Mouse (Mus musculus) megakaryocyte progenitor cell, adult 5-6 weeks (primary cell): Measurements from ENCODE around the gene Gm4450. TPM values are rescaled to one million over a fixed set of nuclear protein-coding genes. Genes with fewer than 3 reads are reported as not detected.
"Not testable (repeated sequence)": the region's sequence is repeated elsewhere in the genome, so short reads cannot be mapped to it uniquely, and the experiment has no call there.

Source experiments
- ATAC-seq: replicated peaks from 2 replicates; pipeline ENCODE4 v1.8.0; 2016; ENCODE audit warnings: mild to moderate bottlenecking, moderate TSS enrichment, inconsistent platforms; ENCODE audit not compliant: poor library complexity
- total RNA-seq, 2 experiments: library from RNA; stranded (forward) in 1 of 2; stranded (reverse) in 1 of 2; fragments of 157-497, 149-512 nt in 1 of 2; fragments of 200-1000 nt in 1 of 2; gene quantifications; 2 replicates each; pipeline versions ENCODE4 v1.2.3 to v1.2.4; 2015 to 2017

Gm4450 gene
- total RNA-seq, 2 experiments from 2014 or later, result not detected

DNA sequence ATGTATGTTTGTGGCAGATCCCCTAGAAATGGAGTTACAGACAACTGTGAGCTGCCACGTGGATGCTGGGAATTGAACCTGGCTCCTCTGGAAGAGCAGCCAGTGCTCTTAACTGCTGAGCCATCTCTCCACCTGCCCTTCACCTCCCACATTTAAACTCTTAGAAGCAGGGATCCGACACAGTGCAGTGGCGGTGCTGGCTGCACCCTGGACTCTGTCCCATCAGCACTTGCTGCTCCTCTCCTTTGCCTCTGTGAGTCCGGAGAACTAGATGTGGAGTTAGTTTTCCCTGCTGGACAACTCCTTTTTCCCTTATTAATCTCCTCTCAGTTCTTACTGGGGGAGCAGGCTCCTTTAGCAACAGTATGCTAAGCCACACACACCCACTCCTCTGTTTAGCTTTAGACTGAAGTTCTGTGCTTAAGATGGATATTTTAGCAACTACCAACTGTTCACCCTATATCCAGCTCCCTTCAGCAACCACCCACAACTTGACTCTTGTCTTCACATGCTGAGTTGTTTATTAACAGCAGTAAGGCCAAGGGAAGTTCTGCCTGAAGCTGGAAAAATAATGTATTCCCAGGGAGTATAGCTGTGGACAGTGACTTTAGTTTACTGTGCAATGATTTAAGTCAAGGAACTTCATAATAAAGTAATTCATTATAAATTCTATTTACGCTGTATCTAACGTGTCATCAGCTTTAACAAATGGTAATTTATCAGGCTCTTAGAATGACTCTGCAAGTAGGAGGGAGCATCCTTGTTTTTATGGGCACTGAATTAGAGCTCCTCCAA lies 37.7 kb downstream of the Gm4450 start:
- no peak for ATAC-seq

DNA sequence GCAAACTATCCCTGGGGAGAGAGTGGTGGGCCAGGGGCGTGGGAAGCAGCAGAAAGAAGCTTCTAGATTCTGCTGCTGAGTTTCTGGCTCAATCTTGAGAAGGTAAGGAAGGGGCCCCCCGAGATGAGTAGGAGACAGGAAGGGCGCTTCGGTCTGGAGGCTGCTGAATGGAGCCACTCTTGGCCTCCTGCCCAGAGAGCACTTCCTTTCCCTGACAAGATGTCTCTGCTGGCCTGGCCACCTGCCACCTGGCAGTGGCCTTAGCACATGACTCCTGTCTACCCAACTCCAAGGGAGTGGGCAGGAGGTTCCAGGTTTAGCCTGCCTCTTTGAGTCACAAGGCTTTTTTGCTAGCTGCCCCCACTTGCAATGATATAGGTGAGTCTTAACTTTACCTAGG lies 39.6 kb downstream of the Gm4450 start:
- ATAC-seq, result peak; percentile 93

DNA sequence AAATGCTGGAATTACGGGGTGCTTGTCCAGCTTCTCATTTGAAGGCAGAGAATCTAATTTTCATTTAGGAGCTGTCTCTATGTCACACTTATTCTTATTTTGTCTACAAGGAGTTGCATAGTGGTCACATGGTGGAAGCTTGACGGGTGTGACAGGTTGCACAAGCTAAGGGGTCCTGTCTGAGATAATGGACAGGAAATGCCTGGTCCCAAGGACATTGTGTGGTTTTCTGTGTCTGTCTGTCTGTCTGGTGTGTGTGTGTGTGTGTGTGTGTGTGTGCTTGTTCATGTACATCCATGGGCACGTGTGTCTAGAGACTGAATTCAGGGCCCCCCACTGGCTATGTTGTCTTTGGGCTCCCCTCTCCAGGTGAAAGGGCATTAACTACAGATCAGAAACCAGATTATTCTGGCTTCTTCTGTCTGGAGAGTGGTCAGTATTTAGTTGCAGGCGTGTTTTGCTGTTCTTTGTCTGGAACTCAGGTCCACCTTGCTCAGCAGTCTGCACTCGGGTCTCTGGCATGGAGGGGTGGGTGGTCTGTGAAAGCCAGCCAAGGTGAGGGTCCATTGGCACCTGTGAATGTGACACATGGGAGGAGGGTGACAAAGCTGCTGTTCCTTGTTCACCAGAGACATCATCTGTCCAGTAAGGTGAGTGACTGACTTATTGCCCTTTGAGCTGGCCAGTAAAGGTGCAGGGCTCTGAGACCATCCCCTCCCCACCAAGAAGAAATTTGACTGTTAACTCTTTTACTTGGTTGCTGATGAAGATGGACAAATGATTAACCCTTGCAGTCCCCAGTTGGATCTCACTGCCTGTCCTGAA lies 40.3 kb downstream of the Gm4450 start:
- ATAC-seq, result peak; percentile 77

DNA sequence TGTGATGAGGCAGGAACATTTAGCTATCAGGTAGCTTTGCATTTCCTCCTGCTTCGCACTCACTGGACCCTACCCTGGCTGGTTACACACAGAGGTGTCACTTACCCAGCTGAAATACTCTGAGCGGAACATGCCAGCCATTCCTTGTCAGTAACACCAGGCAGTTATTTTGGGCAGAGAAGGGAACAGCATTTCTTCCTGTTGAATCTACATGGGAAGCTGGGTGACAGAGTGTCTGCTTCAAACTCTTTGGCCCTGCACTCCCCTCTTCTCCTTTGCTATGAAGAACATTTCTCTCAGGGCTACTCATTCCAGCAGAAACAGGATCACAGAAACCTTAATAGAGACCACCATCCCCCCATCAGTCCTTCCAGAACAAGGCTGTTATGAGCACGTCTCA lies 42.6 kb downstream of the Gm4450 start:
- no peak for ATAC-seq

DNA sequence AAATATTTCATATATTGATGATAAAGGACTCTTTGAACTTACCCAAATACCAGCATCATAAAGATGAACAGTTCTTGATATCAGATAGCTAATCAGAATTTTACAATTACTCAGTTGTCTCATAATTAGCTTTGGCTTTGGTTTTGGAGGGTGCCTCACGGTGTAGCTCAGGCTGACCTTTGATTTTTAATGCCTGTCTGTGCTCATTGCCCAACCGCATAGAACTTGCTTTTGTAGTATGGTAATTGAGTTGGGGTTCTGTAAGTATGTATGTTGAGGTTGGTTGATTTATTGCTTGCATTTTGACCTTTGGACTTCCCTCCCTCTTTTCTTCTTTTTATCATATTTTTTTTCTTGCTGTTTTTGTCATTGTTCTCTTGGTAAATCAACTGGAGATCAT lies 43.2 kb downstream of the Gm4450 start:
- ATAC-seq, result no peak

DNA sequence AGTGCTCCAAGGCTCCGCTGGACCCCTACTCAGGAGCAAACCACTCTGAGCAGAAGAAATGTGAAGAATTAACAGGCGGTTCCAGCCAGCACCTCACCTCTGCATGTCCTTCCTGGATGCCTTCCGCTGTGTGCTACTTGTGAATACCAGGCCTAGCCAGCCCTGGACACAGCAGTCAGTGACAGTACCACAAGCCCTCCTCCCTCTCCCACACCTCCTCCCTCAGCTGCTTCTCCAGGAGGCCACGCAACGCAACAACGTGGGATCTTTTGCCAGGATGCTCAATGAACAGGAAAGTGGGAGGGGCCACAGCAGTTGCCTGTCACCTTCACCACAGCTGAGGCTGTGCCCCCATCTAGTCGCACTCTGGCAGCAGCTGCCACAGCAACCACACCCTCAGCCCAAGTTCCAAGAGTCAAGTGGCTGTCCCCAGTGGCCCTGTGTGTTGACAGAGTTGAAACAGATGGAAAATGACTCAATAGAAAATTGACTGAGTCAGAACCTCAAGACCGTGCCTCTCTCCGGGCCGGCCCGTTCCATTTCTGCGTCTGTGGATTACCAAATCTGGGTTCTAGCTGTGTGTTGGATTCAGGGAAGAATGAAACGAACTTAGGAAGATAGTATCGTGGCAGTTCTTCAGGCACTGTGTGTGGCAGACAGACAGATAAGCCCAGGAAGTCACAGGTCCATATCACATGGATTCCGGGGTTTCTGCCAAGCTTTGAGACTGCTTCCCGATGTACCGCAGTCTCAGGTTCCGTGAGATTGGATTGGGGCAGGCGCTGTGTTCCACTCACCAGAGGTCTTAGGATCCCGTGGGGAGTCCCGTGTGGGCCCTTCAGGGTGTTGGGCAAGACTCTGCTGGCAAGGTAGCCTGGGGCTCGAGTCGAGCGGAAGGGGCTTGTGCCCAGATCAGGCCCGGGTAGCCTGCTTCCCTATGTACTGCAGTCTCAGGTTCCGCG lies 46.0 kb downstream of the Gm4450 start:
- peak; percentile 65 for ATAC-seq

DNA sequence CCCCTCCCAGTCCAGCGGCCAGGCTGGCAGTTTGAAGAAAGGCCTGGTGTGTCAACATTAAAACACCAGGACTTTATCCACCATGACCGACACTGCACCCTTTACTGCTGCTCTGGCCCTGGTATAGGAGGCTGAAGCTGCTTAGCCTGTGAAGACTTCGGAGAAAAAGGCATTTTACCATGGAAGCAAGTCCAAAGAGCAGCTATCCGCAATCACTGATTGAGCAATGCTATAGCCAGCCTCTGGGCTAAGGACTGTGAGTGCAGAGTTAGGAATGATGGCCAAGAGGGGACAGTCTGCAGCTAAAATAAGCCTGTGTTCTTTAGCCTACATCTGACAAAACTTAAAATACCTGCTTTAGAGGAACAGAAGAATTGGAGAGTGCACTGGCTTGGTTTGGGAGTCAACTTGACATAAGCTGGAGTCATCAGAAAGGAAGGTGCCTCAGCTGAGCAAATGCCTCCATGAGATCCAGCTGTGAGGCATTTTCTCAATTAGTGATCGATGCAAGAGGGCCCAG lies 49.6 kb downstream of the Gm4450 start:
- ATAC-seq, result not testable (repeated sequence)

DNA sequence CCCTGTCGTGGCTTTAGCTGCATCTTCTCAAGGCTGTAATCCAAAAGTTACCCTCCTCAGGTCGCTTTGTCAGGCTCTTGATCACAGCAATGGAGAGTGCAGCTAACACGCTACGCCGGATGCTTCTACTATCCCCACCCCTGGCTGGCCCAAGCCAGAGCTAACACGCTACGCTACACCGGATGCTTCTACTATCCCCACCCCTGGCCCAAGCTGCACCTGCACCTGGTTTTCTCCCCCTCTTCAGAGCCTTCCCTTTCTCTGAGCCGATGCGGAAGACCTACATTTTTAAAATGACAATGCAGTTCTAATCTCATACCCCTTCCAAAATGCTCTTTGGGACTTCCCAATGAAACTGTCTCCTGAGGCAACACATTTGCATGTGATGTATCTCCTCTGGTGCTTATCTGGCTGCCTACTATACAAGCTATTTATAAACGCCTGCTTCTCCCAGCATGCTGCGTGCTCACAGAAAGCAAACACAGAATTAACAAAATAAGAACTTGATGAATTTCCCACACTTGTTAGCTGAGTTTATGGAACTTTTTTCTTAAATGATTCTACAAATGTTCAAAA lies 50.3 kb downstream of the Gm4450 start:
- peak; percentile 25; the same call in 1 of the 2 replicates for ATAC-seq

DNA sequence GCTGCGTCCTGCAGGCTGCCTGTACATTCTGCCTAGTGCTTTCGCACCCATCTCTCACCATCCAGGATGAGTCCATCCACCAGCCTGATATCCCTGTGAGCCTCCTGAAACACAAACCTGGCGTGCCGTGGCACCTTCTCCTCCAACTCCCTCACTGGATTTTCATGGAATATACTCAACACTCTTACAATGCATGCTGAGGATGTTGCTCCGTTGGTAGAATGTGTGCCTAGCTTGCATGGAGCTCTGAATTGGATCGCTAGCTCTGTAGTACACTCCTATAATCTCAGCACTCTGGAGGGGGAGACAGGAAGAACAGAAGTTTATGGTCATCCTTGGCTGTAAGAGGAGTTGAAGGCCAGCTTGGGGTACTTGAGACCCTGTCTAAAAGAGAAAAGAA lies 51.0 kb downstream of the Gm4450 start:
- ATAC-seq, result not testable (repeated sequence)

DNA sequence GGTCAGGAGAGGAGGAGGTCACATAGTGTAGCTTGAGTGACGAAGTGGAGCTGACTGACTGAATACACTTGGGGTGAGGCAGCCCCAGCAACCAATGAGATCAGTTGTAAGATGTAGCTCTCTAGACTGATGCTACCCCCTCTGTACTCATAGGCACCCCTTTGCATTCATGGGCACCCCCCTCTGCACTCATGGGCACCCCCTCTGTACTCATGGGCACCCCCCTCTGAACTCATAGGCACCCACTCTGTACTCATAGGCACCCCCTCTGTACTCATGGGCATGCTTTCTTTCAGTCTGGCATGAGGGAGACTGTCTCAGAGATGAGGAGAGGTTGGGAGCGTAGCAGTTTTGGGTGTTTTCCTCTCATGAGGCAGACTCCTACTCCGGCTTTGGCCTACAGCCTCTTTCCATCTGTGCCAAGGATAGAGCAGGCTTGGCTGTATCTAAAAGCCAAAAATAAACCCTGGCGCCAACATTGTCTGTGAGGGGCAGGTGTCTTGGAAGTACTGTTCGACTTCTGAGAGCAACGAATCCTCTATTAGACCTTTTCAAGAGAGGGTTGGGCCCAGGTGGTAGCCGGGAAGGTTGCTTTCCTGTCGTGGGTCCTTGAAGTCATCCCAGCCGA lies 52.5 kb downstream of the Gm4450 start:
- not testable (repeated sequence) for ATAC-seq

Other genes starting within 250 kb of the Gm4450 start
- gene Reg4, start 235.0 kb downstream of the Gm4450 start, total RNA-seq (2015), result not detected in 2 replicates
- not detected in 2 replicates for gene Reg4, start 235.0 kb downstream of the Gm4450 start, total RNA-seq (2017)
- gene Hmgcs2, start 176.7 kb downstream of the Gm4450 start, total RNA-seq (2015), result 0.12 and 0.27 TPM in 2 replicates
- gene Hmgcs2, start 176.7 kb downstream of the Gm4450 start, total RNA-seq (2017), result 0.21 and 0.54 TPM in 2 replicates
- 108 and 138 TPM in 2 replicates for gene Phgdh, start 117.1 kb downstream of the Gm4450 start, total RNA-seq (2015)
- 493 and 521 TPM in 2 replicates for gene Phgdh, start 117.1 kb downstream of the Gm4450 start, total RNA-seq (2017)
- 0.90 and 1.2 TPM in 2 replicates for gene Zfp697, start 74.7 kb downstream of the Gm4450 start, total RNA-seq (2015)
- 0.54 and 0.84 TPM in 2 replicates for gene Zfp697, start 74.7 kb downstream of the Gm4450 start, total RNA-seq (2017)
- not detected in 2 replicates for gene Hsd3b4, start 53.4 kb upstream of the Gm4450 start, total RNA-seq (2015)
- not detected in 2 replicates for gene Hsd3b4, start 53.4 kb upstream of the Gm4450 start, total RNA-seq (2017)
- gene Gm10681, start 131.7 kb upstream of the Gm4450 start, total RNA-seq (2015), result not detected in 2 replicates
- not detected in 2 replicates for gene Gm10681, start 131.7 kb upstream of the Gm4450 start, total RNA-seq (2017)
- not detected in 2 replicates for gene Hsd3b5, start 173.1 kb upstream of the Gm4450 start, total RNA-seq (2015)
- gene Hsd3b5, start 173.1 kb upstream of the Gm4450 start, total RNA-seq (2017), result not detected in 2 replicates